Mouse (Mus musculus) intestine, embryonic 14.5 days (tissue): ENCODE data around the gene Myo9b. TPM values are rescaled to one million over a fixed set of nuclear protein-coding genes. Genes with fewer than 3 reads are reported as not detected.

ENCODE experiments used
- ATAC-seq: fragments of 200-750 bp; cut with Nextera tagmentation; replicated peaks from 2 replicates; pipeline ENCODE4 v1.8.0; 2017; ENCODE audit warnings: low read depth, moderate number of reproducible peaks, moderate TSS enrichment, moderate library complexity; ENCODE audit not compliant: low FRiP score, low TSS enrichment
- DNase-seq: peaks from one replicate; pipeline ENCODE4 v3.0.0-alpha.2; 2018; ENCODE audit warnings: low spot score
- H3K27ac ChIP-seq: fragments of 300-500 bp; sonication (generic); 2 replicates; pipeline ENCODE4 v1.5.1; 2014; ENCODE audit warnings: low read depth, mild to moderate bottlenecking, control low read depth
- H3K27me3 ChIP-seq: fragments of 300-500 bp; sonication (generic); replicated peaks from 2 replicates; pipeline ENCODE4 v1.6.1; 2014; ENCODE audit warnings: low read length, control low read depth; ENCODE audit not compliant: control insufficient read depth, insufficient read depth
- H3K36me3 ChIP-seq: fragments of 300-500 bp; sonication (generic); 2 replicates; pipeline ENCODE4 v1.6.1; 2014; ENCODE audit warnings: low read length, control low read depth; ENCODE audit not compliant: control insufficient read depth, insufficient read depth
- H3K4me1 ChIP-seq: fragments of 300-500 bp; sonication (generic); replicated peaks from 2 replicates; pipeline ENCODE4 v1.6.1; 2014; ENCODE audit warnings: low read length, control low read depth, mixed read lengths; ENCODE audit not compliant: control insufficient read depth, insufficient read depth
- H3K4me2 ChIP-seq: fragments of 300-500 bp; sonication (generic); 2 replicates; pipeline ENCODE4 v1.6.1; 2014; ENCODE audit warnings: low read length
- H3K4me3 ChIP-seq: fragments of 300-500 bp; sonication (generic); 2 replicates; pipeline ENCODE4 v1.5.1; 2014; ENCODE audit warnings: low read depth, low read length, control low read depth, mixed read lengths
- H3K9ac ChIP-seq: fragments of 300-500 bp; sonication (generic); 2 replicates; pipeline ENCODE4 v1.6.1; 2014; ENCODE audit warnings: mild to moderate bottlenecking, low read length
- H3K9me3 ChIP-seq: fragments of 300-500 bp; sonication (generic); 2 replicates; pipeline ENCODE4 v1.6.1; 2016; ENCODE audit warnings: low read length, control low read depth; ENCODE audit not compliant: control insufficient read depth
- WGBS: fragments of 180-500 bp; shearing (Covaris S2); extraction: QIAGEN DNeasy Blood & Tissue Kit; methylation state at CpG from one replicate; pipeline ENCODE4 v1.1.7; 2014; 5-methylcytosine and 5-hydroxymethylcytosine counted together
- polyA plus RNA-seq: library from polyadenylated mRNA; unstranded; fragments of >200 nt; fragmentation: Nextera tagmentation; extraction: Ambion mirVana; gene quantifications from 2 replicates; pipeline ENCODE4 v1.2.1, GENCODE M21; 2014

Gene Myo9b
- polyA plus RNA-seq, 1 experiment from 2014 or later = 21.6 TPM

GRCm38 (mm10) chr8:71401454-71401853 is 128.9 kb downstream of the Myo9b start:
- peaks cover 19% of the 10 kb centered on the region for H3K36me3 ChIP-seq
- H3K4me3 ChIP-seq = no peak overlapping the region
- no peaks in the 10 kb centered on the region for H3K27me3 ChIP-seq
- H3K9ac ChIP-seq = no peak overlapping the region
- H3K27ac ChIP-seq = no peak overlapping the region
- peaks cover 16% of the 10 kb centered on the region for H3K4me1 ChIP-seq
- H3K9me3 ChIP-seq = no peaks in the 10 kb centered on the region
- no peak overlapping the region for H3K4me2 ChIP-seq
- DNase-seq = no peak
- ATAC-seq = no peak

GRCm38 (mm10) chr8:71402446-71402964 is 130.0 kb downstream of the Myo9b start:
- Histone ChIP-seq H3K4me3 (no peak overlapping the region), H3K9me3 (no peaks in the 10 kb centered on the region), H3K4me1 (peaks cover 14% of the 10 kb centered on the region), H3K36me3 (peaks cover 24% of the 10 kb centered on the region), H3K4me2 (no peak overlapping the region), H3K27ac (no peak overlapping the region), H3K9ac (no peak overlapping the region), H3K27me3 (no peaks in the 10 kb centered on the region)
- ATAC-seq (no peak), DNase-seq (peak; percentile 45)
- 93% methylated on average over 9 of the region's 9 CpGs for WGBS

GRCm38 (mm10) chr8:71403107-71403885 is 130.8 kb downstream of the Myo9b start:
- Histone ChIP-seq H3K27ac (no peak overlapping the region), H3K4me3 (no peak overlapping the region), H3K9ac (no peak overlapping the region), H3K4me1 (peaks cover 11% of the 10 kb centered on the region), H3K4me2 (no peak overlapping the region), H3K9me3 (no peaks in the 10 kb centered on the region), H3K27me3 (no peaks in the 10 kb centered on the region), H3K36me3 (peaks cover 29% of the 10 kb centered on the region)
- DNase-seq (peak; percentile 51), ATAC-seq (no peak)
- WGBS = 69% methylated on average over 6 of the region's 6 CpGs

GRCm38 (mm10) chr8:71404011-71404410 is 131.5 kb downstream of the Myo9b start:
- H3K27ac ChIP-seq = no peak overlapping the region
- no peaks in the 10 kb centered on the region for H3K27me3 ChIP-seq
- 89% methylated on average over 8 of the region's 8 CpGs for WGBS
- no peak overlapping the region for H3K4me3 ChIP-seq
- peaks cover 11% of the 10 kb centered on the region for H3K4me1 ChIP-seq
- DNase-seq = peak; percentile 40
- no peak for ATAC-seq
- peaks cover 30% of the 10 kb centered on the region for H3K36me3 ChIP-seq
- H3K9ac ChIP-seq = no peak overlapping the region
- H3K4me2 ChIP-seq = no peak overlapping the region
- no peaks in the 10 kb centered on the region for H3K9me3 ChIP-seq

GRCm38 (mm10) chr8:71404951-71405351 is 132.4 kb downstream of the Myo9b start:
- Histone ChIP-seq H3K9me3 (no peaks in the 10 kb centered on the region), H3K9ac (no peak overlapping the region), H3K36me3 (peaks cover 29% of the 10 kb centered on the region), H3K4me3 (peak overlapping the region; percentile 74; the same call in 1 of the 2 replicates), H3K27ac (no peak overlapping the region), H3K4me2 (0 out of 2 replicates have a peak overlapping the region, but pooled peaks have one; percentile 83), H3K27me3 (no peaks in the 10 kb centered on the region), H3K4me1 (peaks cover 11% of the 10 kb centered on the region)
- WGBS = 89% methylated on average over 9 of the region's 9 CpGs
- ATAC-seq = no peak
- peak; percentile 52 for DNase-seq

- peaks cover 11% of the 10 kb centered on the region for H3K4me1 ChIP-seq
- no peak within 1 kb of the TSS for H3K27ac ChIP-seq
- peak within 1 kb of the TSS; percentile 83 for H3K4me2 ChIP-seq
- H3K36me3 ChIP-seq = peaks cover 27% of the 10 kb centered on the region
- DNase-seq (peak; percentile 100), ATAC-seq (peak; percentile 80)
- peak within 1 kb of the TSS; percentile 62 for H3K9ac ChIP-seq
- peak within 1 kb of the TSS; percentile 74 for H3K4me3 ChIP-seq
- no peaks in the 10 kb centered on the region for H3K9me3 ChIP-seq
- no peaks in the 10 kb centered on the region for H3K27me3 ChIP-seq
- WGBS = 18% methylated on average over 31 of the region's 33 CpGs
Measured at GRCm38 (mm10) chr8:71405401-71406098, 133.0 kb downstream of the Myo9b start, which contains the start of gene Ankle1. TSS of gene Ankle1 (plus strand) at chr8:71406010.

GRCm38 (mm10) chr8:71406099-71407015 is 133.8 kb downstream of the Myo9b start:
- Histone ChIP-seq H3K27me3 (no peaks in the 10 kb centered on the region), H3K27ac (no peak overlapping the region), H3K9ac (peak overlapping the region; percentile 62), H3K4me1 (peaks cover 11% of the 10 kb centered on the region), H3K4me3 (peak overlapping the region; percentile 74), H3K9me3 (no peaks in the 10 kb centered on the region), H3K4me2 (peak overlapping the region; percentile 83), H3K36me3 (peaks cover 27% of the 10 kb centered on the region)
- DNase-seq = peak; percentile 89
- under 1% methylated on average over 53 of the region's 55 CpGs for WGBS
- ATAC-seq = peak; percentile 80

GRCm38 (mm10) chr8:71407441-71407840 is 134.9 kb downstream of the Myo9b start:
- no peak overlapping the region; the same call in 1 of the 2 replicates for H3K4me2 ChIP-seq
- ATAC-seq (no peak), DNase-seq (peak; percentile 28)
- H3K27me3 ChIP-seq = no peaks in the 10 kb centered on the region
- no peaks in the 10 kb centered on the region for H3K9me3 ChIP-seq
- WGBS = 94% methylated on average over 14 of the region's 14 CpGs
- H3K27ac ChIP-seq = no peak overlapping the region
- no peak overlapping the region for H3K9ac ChIP-seq
- no peak overlapping the region for H3K4me3 ChIP-seq
- H3K4me1 ChIP-seq = peaks cover 11% of the 10 kb centered on the region
- H3K36me3 ChIP-seq = peaks cover 27% of the 10 kb centered on the region
